Mouse (Mus musculus): ENCODE data around the gene Ublcp1.

GRCm38 (mm10) chr11:44478382-44478781 lies 8.1 kb upstream of the Ublcp1 start:
- no peak for TF ChIP-seq MYOG (IDR thresholded peaks at IDR 0.05; ENCODE audit: control insufficient read depth, extremely low read depth, insufficient read length)
- no peak for TF ChIP-seq CTCF (IDR thresholded peaks at IDR 0.05; ENCODE audit: control insufficient read depth, insufficient read depth, insufficient read length)
- TF ChIP-seq MAX (IDR thresholded peaks at IDR 0.05) = no peak
- TF ChIP-seq USF1 (IDR thresholded peaks at IDR 0.05; ENCODE audit: low read depth) = no peak
